Mouse (Mus musculus): ENCODE data around the gene Gabrb2.

The Gabrb2 gene

DNA sequence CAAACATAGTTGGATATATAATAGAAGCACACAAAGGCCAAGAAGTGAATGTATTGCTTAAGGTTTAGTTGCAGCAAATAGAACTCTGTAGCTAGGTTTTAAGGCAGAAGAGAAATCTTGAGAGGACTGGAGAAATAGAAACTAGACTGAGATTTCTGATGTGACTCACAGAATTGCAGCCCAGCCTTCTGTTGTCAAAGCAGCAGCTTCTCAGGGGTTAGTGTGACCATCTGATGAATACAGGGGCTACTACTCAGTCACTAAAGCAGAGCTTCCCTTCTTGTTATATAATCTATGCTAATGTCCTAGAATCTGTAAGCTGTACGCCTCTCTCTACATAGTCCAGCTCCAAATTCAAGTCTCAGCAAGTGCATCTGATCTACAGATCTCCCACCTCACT, 116.3 kb downstream of the Gabrb2 start:
- DNase-seq: no peak

DNA sequence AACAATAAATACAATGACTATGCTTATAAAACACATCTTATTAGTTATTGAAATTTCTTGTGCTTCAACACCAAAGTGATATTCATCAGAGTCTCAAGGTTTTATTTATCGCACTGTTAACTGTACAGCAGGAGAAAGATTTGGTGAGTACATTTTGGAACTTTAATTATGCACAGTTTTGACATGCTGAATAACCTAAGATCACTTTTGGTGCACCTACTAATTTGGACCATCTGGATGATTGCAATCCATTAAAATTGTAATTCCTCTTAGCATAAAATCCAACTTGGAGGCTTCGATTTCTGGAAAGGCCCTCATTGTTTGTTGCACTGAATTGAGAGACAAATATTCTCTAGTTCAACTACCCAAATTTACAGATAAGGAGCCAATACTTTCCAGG, 123.3 kb downstream of the Gabrb2 start:
- DNase-seq: no peak

DNA sequence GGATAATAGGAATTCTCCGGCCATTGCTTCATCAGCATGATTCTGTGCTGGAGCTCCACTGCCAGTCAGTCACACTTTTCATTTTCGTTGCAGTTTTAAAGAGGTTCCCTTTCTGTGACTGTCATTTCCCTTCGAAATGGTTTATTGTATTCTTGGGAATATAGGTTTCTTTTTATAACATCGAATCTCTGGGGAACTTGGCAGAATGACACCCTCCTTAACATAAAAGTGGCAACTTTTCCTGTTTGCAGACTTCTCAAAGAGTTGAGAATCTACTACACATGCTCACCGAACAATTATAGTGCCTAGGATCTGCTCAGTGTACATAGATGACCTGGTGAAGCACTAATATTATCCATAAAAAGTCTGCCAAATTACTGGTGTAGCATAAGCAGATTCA, 146.5 kb downstream of the Gabrb2 start:
- no peak for DNase-seq

DNA sequence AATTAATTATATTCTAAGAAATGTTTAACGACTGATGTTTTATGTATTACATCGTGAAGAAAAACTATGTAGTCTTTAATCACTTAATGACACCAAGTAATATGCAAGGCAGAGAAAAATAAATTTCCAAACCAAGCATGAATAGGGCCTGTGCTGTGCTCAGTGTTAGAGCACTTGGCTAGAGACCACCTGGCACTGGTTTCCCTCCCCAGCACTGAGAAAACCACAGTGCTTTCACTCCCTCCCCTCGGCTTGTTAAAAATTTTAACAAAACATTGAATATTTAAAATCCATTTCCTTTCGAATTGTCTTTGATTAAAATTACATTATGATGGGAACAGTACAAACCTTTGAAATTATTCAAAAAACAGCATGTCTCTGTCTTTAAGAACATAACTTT, 151.9 kb downstream of the Gabrb2 start:
- DNase-seq: no peak

DNA sequence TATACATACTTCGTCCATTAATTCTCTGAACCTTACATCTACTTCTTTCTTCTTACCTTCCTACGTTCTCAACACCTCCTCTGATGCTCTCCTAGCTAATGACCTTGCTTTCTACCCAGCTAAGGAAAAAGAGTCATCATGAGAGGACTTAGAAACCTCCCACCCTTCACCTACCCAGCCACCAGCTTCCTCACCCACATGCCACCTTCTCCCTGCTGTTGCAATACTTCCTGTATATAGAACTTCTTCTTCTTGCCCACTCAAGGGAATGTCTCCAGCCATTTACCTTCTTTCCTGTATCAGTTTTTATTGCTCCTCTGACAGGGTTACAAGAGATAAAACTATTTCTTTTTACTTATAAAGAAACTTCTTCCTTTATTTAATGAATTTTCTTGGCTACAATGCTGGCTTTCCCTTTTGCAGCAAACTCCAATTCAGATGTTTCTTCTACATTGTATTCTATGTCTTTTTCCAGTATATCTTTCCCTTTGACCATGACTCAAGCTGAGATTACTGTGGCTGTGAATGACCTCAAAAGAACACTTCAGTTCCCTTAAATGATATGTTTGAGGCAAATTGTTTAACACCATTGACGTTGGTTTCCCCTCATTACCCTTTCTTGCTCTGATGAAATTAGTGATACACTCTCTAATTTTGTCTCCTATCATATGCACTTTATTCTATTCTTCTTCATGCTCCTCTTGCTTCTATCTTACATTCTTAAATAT, 155.8 kb downstream of the Gabrb2 start:
- no peak for DNase-seq

DNA sequence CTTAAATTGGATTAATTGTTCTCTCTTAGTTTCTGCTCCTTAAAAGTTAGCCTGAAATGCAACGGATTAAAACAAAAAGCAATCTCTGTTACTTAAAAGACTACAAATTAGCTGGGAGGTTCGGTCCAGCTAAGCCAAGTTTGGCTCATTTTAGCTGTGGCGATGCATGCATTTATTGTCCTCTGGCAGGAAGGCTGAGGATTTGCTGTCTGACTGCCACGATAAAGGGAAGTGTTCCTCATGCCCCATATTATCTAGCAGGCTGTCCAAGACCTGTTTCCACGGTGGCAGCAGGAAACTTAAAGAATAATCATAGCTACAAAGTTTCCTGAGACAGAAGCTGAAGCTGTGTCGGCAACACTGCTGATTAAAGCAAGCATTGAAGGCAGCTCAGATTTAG, 160.2 kb downstream of the Gabrb2 start:
- DNase-seq: no peak

DNA sequence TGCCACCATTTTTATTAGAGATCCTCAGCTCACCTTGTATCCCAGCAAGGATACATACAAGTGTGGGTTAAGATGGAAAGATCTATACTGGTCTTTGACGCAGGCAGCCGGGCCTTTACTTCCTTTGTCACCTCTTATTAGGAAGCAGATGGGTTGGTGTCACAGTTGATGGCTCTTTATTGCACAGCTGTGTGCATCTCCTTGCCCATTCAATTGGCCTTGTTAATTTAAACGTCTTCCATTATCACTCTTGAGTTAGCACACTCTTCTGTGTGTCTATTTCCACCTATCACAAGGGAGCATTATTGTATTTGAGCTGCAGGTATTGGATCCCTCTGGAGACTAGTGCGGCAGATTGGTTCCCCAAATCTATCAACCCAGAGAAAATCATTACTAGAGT, 161.6 kb downstream of the Gabrb2 start:
- no peak for DNase-seq

DNA sequence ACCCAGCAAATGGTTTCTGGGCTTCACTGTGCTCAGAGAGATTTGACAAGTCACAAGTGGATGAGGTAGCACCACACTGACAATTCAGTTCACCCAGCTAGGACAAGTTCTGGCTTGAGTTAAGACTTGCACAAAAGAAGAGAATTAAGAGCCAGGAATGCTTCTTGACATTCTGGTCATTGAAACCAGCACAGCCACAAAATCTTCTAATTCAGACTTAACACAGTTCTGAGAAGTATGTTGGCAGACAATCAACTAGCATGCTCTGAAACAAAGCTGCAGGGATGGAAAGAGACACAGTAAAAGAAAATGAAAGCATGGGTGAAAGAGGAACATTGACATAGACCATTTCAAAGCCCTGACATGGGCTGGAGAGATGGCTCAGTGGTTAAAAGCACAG, 162.2 kb downstream of the Gabrb2 start:
- no peak for DNase-seq

DNA sequence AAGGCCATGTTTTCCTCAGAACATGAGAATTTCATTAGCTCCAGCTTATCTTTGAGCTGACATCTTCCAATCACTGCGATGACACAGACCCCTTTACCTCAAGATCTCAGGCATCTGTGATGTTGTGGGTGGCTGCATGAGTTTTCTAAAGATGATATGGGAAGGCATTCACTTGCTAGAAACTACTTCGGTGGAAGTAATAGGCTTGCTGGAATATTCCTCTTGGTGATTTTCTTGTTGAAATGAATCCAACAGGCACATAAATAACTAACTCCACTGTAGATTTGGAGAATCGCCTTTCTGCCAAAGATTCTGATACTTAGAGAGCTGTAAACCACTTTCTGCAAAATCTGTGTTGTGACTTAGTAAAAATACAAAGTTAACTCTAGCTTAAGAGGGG, 172.9 kb downstream of the Gabrb2 start:
- DNase-seq: no peak

DNA sequence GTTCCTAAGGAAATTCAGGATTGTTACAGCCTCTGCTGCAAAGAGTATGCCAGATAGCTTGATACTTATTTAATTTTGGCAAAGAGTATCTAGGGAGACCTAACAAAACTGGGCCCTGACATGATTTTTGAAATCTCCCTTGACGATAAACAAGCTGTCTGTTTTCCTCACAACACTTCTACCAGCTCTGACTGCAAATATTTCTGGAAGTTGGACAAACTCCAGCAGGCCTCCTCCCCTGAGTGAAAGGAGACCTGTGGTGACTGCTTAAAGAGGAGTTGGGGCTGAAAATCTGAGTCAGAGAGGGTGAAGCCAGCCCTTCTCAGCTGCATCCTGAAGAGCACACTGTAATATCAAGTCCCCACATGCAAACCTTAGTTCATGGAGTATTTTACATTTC, 186.7 kb downstream of the Gabrb2 start:
- peak; percentile 19 for DNase-seq

DNA sequence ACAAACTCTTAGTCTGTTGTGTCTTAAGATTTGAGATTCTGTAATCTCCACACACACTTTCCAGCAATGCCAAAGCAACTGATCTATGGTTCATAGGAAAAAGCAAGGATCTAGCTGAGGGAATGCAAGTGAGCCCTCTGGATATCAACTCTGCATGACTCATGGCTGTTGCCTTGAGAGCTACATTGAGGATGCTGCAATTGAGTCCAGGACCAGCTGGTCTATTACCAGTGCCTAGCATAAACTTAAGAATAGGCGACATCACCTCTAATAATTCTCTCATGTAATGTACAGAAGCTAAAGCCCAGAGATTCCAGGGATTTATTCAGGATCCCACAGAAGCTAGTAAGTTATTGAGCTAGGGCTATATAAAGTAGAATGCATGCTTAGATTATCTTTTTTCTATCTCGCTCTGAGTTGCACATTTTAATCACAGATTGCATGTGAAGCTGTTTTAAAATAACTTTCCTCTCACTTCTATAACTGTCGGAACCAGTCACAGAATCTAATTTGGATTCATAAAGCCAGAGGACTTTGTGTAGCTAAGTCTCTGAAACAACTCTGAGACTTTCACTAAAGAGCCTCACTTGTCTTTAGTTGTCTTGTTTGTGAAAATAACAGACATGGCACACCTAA, 189.7 kb downstream of the Gabrb2 start:
- DNase-seq: no peak

DNA sequence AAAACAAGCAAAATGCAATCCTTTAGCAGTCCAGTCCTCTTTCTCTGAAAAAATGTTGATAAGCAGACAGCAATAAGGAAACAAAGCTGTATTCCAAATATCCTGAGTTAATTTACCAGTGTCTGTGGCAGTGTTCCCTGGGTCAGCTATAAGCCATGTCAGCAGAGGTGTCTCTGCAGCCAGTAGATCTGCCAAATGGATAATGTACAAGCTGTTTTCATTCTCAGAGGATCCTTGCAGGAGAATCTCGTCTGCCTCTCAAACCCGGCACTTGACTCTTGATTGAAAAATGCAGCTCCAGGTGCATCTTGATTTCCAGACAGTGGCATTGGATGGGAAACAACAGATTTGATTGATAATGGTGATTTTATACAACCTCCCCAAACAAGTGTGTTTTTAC, 198.6 kb downstream of the Gabrb2 start:
- no peak for DNase-seq

DNA sequence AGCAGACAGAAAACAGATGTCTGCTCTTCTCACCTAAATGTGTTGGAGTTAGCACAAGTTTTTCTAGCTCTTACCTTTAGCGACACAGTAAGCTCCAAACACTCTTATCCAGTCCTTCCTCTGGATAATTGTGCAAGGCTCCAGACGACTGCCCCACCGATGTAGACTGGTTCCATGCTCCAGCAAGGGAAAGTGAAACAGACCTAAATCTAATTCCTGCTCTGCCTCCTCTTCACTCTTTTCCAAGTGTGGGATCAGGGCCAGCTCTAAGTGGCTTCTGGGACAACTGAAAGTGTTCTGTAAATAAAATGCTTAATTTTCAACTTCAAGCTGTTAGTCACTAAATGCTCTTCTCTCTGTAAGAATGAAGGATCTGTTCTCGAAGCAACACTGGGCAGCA, 201.6 kb downstream of the Gabrb2 start:
- DNase-seq: no peak

DNA sequence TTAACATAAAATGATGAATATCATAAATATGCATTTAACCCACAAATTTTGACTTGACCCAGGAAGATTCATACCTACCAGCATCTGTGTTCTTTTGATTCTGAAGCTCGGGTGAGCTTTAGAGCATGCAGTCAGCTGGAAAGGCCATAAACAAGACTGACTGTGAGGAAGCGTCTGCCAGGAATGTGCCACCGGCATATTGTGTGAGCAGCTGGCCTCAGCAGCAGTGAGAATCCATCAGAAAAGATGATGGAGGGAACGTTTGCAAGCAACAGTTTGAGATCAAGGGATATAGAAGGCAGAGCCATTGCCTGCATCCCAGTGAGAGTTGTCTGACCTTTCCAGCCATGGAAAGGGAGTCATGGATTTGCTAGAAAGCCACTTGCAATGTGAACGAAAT, 230.6 kb downstream of the Gabrb2 start:
- DNase-seq: peak; percentile 4

DNA sequence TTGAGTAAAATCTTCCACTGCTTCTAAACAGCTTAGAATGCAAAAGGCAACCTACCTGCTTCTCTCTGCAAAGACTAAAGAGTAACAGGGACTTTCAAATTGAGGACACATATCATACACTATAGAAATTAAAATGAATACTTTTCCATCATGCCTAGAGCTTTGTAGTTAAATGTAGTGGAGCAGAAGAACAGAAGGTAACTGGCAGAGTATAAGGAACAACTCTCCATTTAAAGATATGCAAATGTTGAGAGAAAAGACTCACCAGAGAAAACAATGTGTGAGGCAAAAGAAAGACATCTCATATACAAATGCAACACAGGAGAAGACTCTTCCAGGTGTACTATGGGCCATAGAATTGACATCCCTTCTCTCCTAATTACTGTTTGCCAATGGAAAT, 232.0 kb downstream of the Gabrb2 start:
- no peak for DNase-seq

DNA sequence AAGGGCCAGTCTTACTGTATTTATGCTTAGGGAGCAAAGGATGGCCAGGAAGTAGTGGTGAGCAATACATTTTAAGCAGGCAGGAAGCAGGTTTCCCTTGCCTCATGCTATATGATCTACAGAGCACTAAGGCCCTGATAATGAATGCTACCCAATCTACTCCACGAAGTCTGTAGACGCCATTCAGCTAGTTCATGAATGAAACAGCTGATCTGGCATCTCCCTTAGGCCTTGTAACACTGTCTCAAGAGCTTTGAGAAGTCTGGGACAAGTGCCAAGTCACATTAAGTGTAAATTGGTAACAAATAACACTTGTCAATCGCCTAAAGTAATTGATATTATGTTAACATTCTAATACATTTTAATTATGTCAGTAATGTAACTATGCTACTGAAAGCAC, 234.6 kb downstream of the Gabrb2 start:
- no peak for DNase-seq

DNA sequence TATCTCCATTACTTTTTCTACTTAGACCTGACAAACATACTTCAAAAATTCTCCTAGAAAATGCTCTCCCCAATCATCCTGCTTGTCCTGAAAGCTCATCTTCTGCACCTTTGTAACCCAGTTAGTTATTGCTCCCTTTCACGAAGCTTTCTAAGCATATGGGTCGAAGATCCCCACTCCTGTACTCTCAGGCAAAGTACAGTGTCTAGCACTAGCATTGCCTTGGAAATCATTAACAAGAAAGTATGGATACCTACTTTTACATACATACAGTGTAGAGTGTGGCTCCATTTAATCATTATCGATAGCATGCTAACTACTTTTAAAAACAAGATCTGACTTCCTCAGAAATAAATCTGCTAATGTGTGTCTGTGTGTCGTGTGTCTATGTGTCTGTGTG, 249.1 kb downstream of the Gabrb2 start:
- DNase-seq: no peak

Measured in lung, postnatal 10 days (tissue).